Mouse (Mus musculus) midbrain, postnatal 0 days (tissue): ENCODE results near the gene Ugt1a8. TPM values are rescaled to one million over a fixed set of nuclear protein-coding genes. Genes with fewer than 3 reads are reported as not detected.

Experiments used
- ATAC-seq: fragments of 200-750 bp; cut with Nextera tagmentation; 2 replicates; pipeline ENCODE4 v1.8.0; 2017; ENCODE audit warnings: moderate number of reproducible peaks, mild to moderate bottlenecking, moderate TSS enrichment, moderate library complexity; ENCODE audit not compliant: low FRiP score
- DNase-seq: peaks from one replicate; pipeline ENCODE4 v3.0.0-alpha.2; 2015; ENCODE audit warnings: low spot score
- H3K27ac ChIP-seq: fragments of 300-500 bp; sonication (generic); 2 replicates; pipeline ENCODE4 v1.5.1; 2014; ENCODE audit warnings: low read depth, mild to moderate bottlenecking, low read length, mixed read lengths
- H3K27me3 ChIP-seq: fragments of 300-500 bp; sonication (generic); 2 replicates; pipeline ENCODE4 v1.6.1; 2014; ENCODE audit warnings: low read length, control low read depth, mixed read lengths; ENCODE audit not compliant: insufficient read depth
- H3K36me3 ChIP-seq: fragments of 300-500 bp; sonication (generic); 2 replicates; pipeline ENCODE4 v1.6.1; 2014; ENCODE audit warnings: low read length, control low read depth, mixed read lengths; ENCODE audit not compliant: insufficient read depth
- H3K4me1 ChIP-seq: fragments of 300-500 bp; sonication (generic); 2 replicates; pipeline ENCODE4 v1.6.1; 2014; ENCODE audit warnings: mild to moderate bottlenecking, control low read depth, antibody characterized with exemption, low read length, mixed read lengths; ENCODE audit not compliant: insufficient read depth
- H3K4me2 ChIP-seq: fragments of 300-500 bp; sonication (generic); 2 replicates; pipeline ENCODE4 v1.6.1; 2014; ENCODE audit warnings: low read depth, mild to moderate bottlenecking, low read length, mixed read lengths; ENCODE audit not compliant: poor library complexity, severe bottlenecking
- H3K4me3 ChIP-seq: fragments of 300-500 bp; sonication (generic); 2 replicates; pipeline ENCODE4 v1.5.1; 2014; ENCODE audit warnings: low read depth, mild to moderate bottlenecking, low read length, moderate library complexity
- H3K9ac ChIP-seq: fragments of 300-500 bp; sonication (generic); replicated peaks from 2 replicates; pipeline ENCODE4 v1.6.1; 2014; ENCODE audit warnings: mild to moderate bottlenecking, low read length, moderate library complexity, mixed read lengths; ENCODE audit not compliant: poor library complexity, severe bottlenecking
- H3K9me3 ChIP-seq: fragments of 300-500 bp; sonication (generic); 2 replicates; pipeline ENCODE4 v1.6.1; 2016; ENCODE audit warnings: low read length, control low read depth
- CTCF ChIP-seq: IDR thresholded peaks from 2 replicates; pipeline ENCODE4 v1.5.1; 2016; ENCODE audit warnings: antibody characterized with exemption, mild to moderate bottlenecking
- WGBS: fragments of 180-500 bp; shearing (Covaris S2); extraction: QIAGEN DNeasy Blood & Tissue Kit; methylation state at CpG from one replicate; pipeline ENCODE4 v1.1.7; 2014; 5-methylcytosine and 5-hydroxymethylcytosine counted together
- polyA plus RNA-seq: library from polyadenylated mRNA; unstranded; fragments of >200 nt; fragmentation: Nextera tagmentation; extraction: Ambion mirVana; gene quantifications from 2 replicates; pipeline ENCODE4 v1.2.1, GENCODE M21; 2015
- total RNA-seq: library from RNA; depleted of rRNA; stranded (reverse); fragments of >200 nt; gene quantifications from 2 replicates; pipeline ENCODE4 v1.2.3, GENCODE M21; 2014

Ugt1a8 gene
- total and polyA plus RNA-seq, 2 experiments from 2014 or later: not detected

GRCm38 (mm10) chr1:88225741-88226140, 138.1 kb downstream of the Ugt1a8 start:
- ATAC-seq (no peak), DNase-seq (no peak)
- Histone ChIP-seq H3K9ac (no peak overlapping the region), H3K27me3 (no peaks in the 10 kb centered on the region), H3K36me3 (no peaks in the 10 kb centered on the region), H3K4me3 (no peak overlapping the region), H3K4me2 (no peak overlapping the region), H3K4me1 (no peaks in the 10 kb centered on the region), H3K9me3 (peaks cover 59% of the 10 kb centered on the region), H3K27ac (no peak overlapping the region)
- no peak for TF ChIP-seq CTCF

GRCm38 (mm10) chr1:88226670-88227379, 139.2 kb downstream of the Ugt1a8 start, which contains the start of gene Mroh2a:
Gene Mroh2a (plus strand): TSS chr1:88226986.
- 56% methylated on average over 5 of the region's 5 CpGs for WGBS
- Histone ChIP-seq H3K27me3 (no peaks in the 10 kb centered on the region), H3K9ac (no peak within 1 kb of the TSS), H3K4me1 (no peaks in the 10 kb centered on the region), H3K4me2 (no peak within 1 kb of the TSS), H3K27ac (no peak within 1 kb of the TSS), H3K9me3 (peaks cover 70% of the 10 kb centered on the region), H3K36me3 (no peaks in the 10 kb centered on the region), H3K4me3 (no peak within 1 kb of the TSS)
- DNase-seq (no peak), ATAC-seq (no peak)
- TF ChIP-seq CTCF: no peak

- WGBS: 60% methylated on average over 2 of the region's 2 CpGs
- no peak for TF ChIP-seq CTCF
- Histone ChIP-seq H3K27ac (no peak overlapping the region), H3K9ac (no peak overlapping the region), H3K9me3 (peaks cover 73% of the 10 kb centered on the region), H3K4me2 (no peak overlapping the region), H3K4me1 (no peaks in the 10 kb centered on the region), H3K36me3 (no peaks in the 10 kb centered on the region), H3K27me3 (no peaks in the 10 kb centered on the region), H3K4me3 (no peak overlapping the region)
- ATAC-seq (no peak), DNase-seq (no peak)
Measured at GRCm38 (mm10) chr1:88227482-88227881, 139.9 kb downstream of the Ugt1a8 start.

- Histone ChIP-seq H3K4me1 (no peaks in the 10 kb centered on the region), H3K4me2 (no peak overlapping the region), H3K36me3 (no peaks in the 10 kb centered on the region), H3K27ac (no peak overlapping the region), H3K9me3 (peaks cover 79% of the 10 kb centered on the region), H3K27me3 (no peaks in the 10 kb centered on the region), H3K9ac (no peak overlapping the region), H3K4me3 (no peak overlapping the region)
- DNase-seq (no peak), ATAC-seq (no peak)
- 72% methylated on average over 7 of the region's 7 CpGs for WGBS
- TF ChIP-seq CTCF: no peak
Measured at GRCm38 (mm10) chr1:88228121-88228520, 140.5 kb downstream of the Ugt1a8 start.

- Histone ChIP-seq H3K9ac (no peak overlapping the region), H3K27ac (no peak overlapping the region), H3K36me3 (no peaks in the 10 kb centered on the region), H3K9me3 (peaks cover 94% of the 10 kb centered on the region), H3K27me3 (no peaks in the 10 kb centered on the region), H3K4me1 (no peaks in the 10 kb centered on the region), H3K4me2 (no peak overlapping the region), H3K4me3 (no peak overlapping the region)
- no peak for ATAC-seq
- no peak for DNase-seq
- TF ChIP-seq CTCF: no peak
- WGBS: 75% methylated on average over 3 of the region's 3 CpGs
Measured at GRCm38 (mm10) chr1:88229566-88229965, 142.0 kb downstream of the Ugt1a8 start.

GRCm38 (mm10) chr1:88229986-88230385, 142.4 kb downstream of the Ugt1a8 start:
- no peak for ATAC-seq
- Histone ChIP-seq H3K27ac (no peak overlapping the region), H3K9ac (no peak overlapping the region), H3K4me3 (no peak overlapping the region), H3K36me3 (no peaks in the 10 kb centered on the region), H3K27me3 (no peaks in the 10 kb centered on the region), H3K9me3 (peaks cover 98% of the 10 kb centered on the region), H3K4me2 (no peak overlapping the region), H3K4me1 (no peaks in the 10 kb centered on the region)
- WGBS: 86% methylated on average over 5 of the region's 5 CpGs
- no peak for TF ChIP-seq CTCF
- DNase-seq: no peak
